Mouse (Mus musculus): ENCODE results near the gene Rasgrp3.

- no peak for TF ChIP-seq CTCF (IDR thresholded peaks at IDR 0.05; ENCODE audit: low read depth)
- TF ChIP-seq EP300 (optimal IDR thresholded peaks at IDR 0.05), result no peak
These were observed 5.6 kb downstream of the Rasgrp3 start for GRCm38 (mm10) chr17:75441260-75441830.
